Mouse (Mus musculus) layer of hippocampus, postnatal 14 days (tissue): ENCODE data around the gene Fryl. TPM values are rescaled to one million over a fixed set of nuclear protein-coding genes. Genes with fewer than 3 reads are reported as not detected.
"Not testable (repeated sequence)": the region's sequence is repeated elsewhere in the genome, so short reads cannot be mapped to it uniquely, and the experiment has no call there.

Experiments used
- DNase-seq, 2 experiments: peaks; one replicate each; pipeline ENCODE4 v3.0.0; 2021 to 2022; ENCODE audit warnings: low spot score in 2 of 2, mixed read lengths in 1 of 2
- total RNA-seq, 2 experiments: library from RNA; stranded (reverse); gene quantifications; 2 replicates each; pipeline ENCODE4 v1.2.3; 2021

The Fryl gene
- total RNA-seq, 2 experiments from 2014 or later: 68.4 to 72.2 TPM

- no peak for DNase-seq
These were observed 227.8 kb downstream of the Fryl start for GRCm38 (mm10) chr5:73028646-73029045.

GRCm38 (mm10) chr5:73023801-73024200 is 232.6 kb downstream of the Fryl start:
- DNase-seq: no peak

GRCm38 (mm10) chr5:73014745-73015144 is 241.7 kb downstream of the Fryl start:
- no peak for DNase-seq

GRCm38 (mm10) chr5:73013611-73014287 is 242.7 kb downstream of the Fryl start:
- not testable (repeated sequence) for DNase-seq

GRCm38 (mm10) chr5:73012884-73013610 is 243.4 kb downstream of the Fryl start:
- DNase-seq: not testable (repeated sequence)

- DNase-seq: not testable (repeated sequence)
These were observed 244.6 kb downstream of the Fryl start for GRCm38 (mm10) chr5:73011806-73012205.

GRCm38 (mm10) chr5:73008230-73008629 is 248.2 kb downstream of the Fryl start:
- not testable (repeated sequence) for DNase-seq

GRCm38 (mm10) chr5:73007582-73007959 is 248.8 kb downstream of the Fryl start:
- no peak for DNase-seq

- no peak for DNase-seq
These were observed 249.4 kb downstream of the Fryl start, which contains the start of gene Slc10a4 for GRCm38 (mm10) chr5:73006784-73007581. Slc10a4 (plus strand) TSS chr5:73006883.

- no peak for DNase-seq
These were observed 252.4 kb downstream of the Fryl start for GRCm38 (mm10) chr5:73004046-73004445.

GRCm38 (mm10) chr5:72998546-72998945 is 257.9 kb downstream of the Fryl start:
- DNase-seq: not testable (repeated sequence)

GRCm38 (mm10) chr5:72995379-72995778 is 261.0 kb downstream of the Fryl start:
- no peak for DNase-seq

- no peak for DNase-seq
These were observed 261.5 kb downstream of the Fryl start for GRCm38 (mm10) chr5:72994928-72995327.

- DNase-seq: no peak
These were observed 262.0 kb downstream of the Fryl start for GRCm38 (mm10) chr5:72994424-72994823.

GRCm38 (mm10) chr5:72992474-72992873 is 263.9 kb downstream of the Fryl start:
- no peak for DNase-seq

- no peak for DNase-seq
These were observed 266.7 kb downstream of the Fryl start for GRCm38 (mm10) chr5:72989756-72990155.

GRCm38 (mm10) chr5:72987786-72988185 is 268.6 kb downstream of the Fryl start:
- no peak for DNase-seq

- peak in 1 of 2 experiments; percentile 77 for DNase-seq
These were observed 272.3 kb downstream of the Fryl start for GRCm38 (mm10) chr5:72984091-72984490.

- no peak for DNase-seq
These were observed 279.9 kb downstream of the Fryl start for GRCm38 (mm10) chr5:72976539-72976938.

- no peak for DNase-seq
These were observed 280.4 kb downstream of the Fryl start for GRCm38 (mm10) chr5:72975996-72976395.

GRCm38 (mm10) chr5:72974602-72975001 is 281.8 kb downstream of the Fryl start, which contains the start of gene Gm10135:
Gm10135 (minus strand) TSS chr5:72974702.
- no peak for DNase-seq

GRCm38 (mm10) chr5:72972934-72973333 is 283.5 kb downstream of the Fryl start:
- DNase-seq: no peak
